24 mouse cellular contexts compared by ENCODE assay signal in the genomic region with DNA sequence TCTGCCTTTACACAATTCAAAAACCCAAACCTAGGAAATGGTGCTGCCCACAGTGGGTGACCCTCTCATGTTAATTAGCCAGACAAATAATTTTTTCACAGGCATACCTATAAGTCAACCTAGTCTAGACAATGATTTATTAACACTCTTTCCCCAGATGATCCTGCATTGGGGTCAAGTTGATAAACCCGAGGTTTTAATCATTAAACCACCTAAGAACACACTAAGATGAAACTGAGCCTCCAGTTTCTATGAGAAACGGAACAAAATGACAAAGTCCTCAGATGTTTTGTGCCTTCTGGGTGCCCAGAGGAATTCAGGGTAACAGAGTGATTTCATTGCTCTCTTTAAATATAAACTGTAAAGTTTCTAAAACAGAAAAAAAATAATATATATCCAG. TPM values are rescaled to one million over a fixed set of nuclear protein-coding genes. Genes with fewer than 3 reads are reported as not detected.
DNase-seq lines count a peak whose midpoint lies in the region; ATAC-seq lines count a peak whose summit lies in the region.
"Had no signal": no experiment of that assay in that cellular context is flagged by ENCODE, and none has a peak within 500 bp of the region (broad histone marks: within the 10 kb centered on the region; RNA-seq: fewer than 3 reads in every experiment).

No protein-coding gene starts in this region.

- H3K9me3 ChIP-seq in kidney, embryonic 16.5 days (ENCODE audit: low read length): peaks cover 5% of the 10 kb centered on the region
- 0 out of 2 replicates have a peak, but pooled peaks cover 5% of the 10 kb centered on the region for H3K9me3 ChIP-seq in kidney, embryonic 15.5 days (replicated peaks)
- H3K9me3 ChIP-seq: forebrain, embryonic 13.5 days; forebrain, embryonic 15.5 days had no signal

- H3K4me1 ChIP-seq in kidney, embryonic 16.5 days (ENCODE audit: insufficient read depth, low read length): no peaks in the 10 kb centered on the region
- H3K4me1 ChIP-seq in kidney, embryonic 15.5 days: no peaks in the 10 kb centered on the region
- H3K4me1 ChIP-seq: embryonic facial prominence, embryonic 10.5 days; embryonic facial prominence, embryonic 12.5 days; forebrain, embryonic 13.5 days; forebrain, embryonic 15.5 days had no signal

- H3K9ac ChIP-seq in kidney, embryonic 16.5 days (replicated peaks; ENCODE audit: low read length): no peak overlapping the region
- no peak overlapping the region for H3K9ac ChIP-seq in kidney, embryonic 15.5 days
- H3K9ac ChIP-seq: embryonic facial prominence, embryonic 12.5 days; forebrain, embryonic 13.5 days; forebrain, embryonic 15.5 days had no signal

- no peak overlapping the region for H3K4me2 ChIP-seq in kidney, embryonic 16.5 days (replicated peaks; ENCODE audit: low read depth, low read length)
- no peak overlapping the region for H3K4me2 ChIP-seq in kidney, embryonic 15.5 days
- H3K4me2 ChIP-seq: embryonic facial prominence, embryonic 12.5 days; forebrain, embryonic 13.5 days; forebrain, embryonic 15.5 days had no signal

- peak; percentile 9 for DNase-seq in kidney, adult 11 months
- DNase-seq in kidney, adult 8-10 months: peak; percentile 13 to 45
- DNase-seq in kidney, postnatal 14 days: peak; percentile 16
- DNase-seq in kidney, adult 18-20 months: no peak
- DNase-seq: adrenal gland, adult 8-10 months; adrenal gland, postnatal 14 days; adrenal gland, postnatal 36 days; B cell, adult 2 months; cerebellum, adult 11-12 months; cerebellum, adult 2 months; cerebellum, adult 9-10 months; cerebellum, postnatal 10 days; cerebellum, postnatal 25 days had no signal

- no peak overlapping the region for H3K27ac ChIP-seq in kidney, embryonic 16.5 days (ENCODE audit: low read length)
- H3K27ac ChIP-seq in kidney, embryonic 15.5 days: no peak overlapping the region
- H3K27ac ChIP-seq: embryonic facial prominence, embryonic 10.5 days; embryonic facial prominence, embryonic 12.5 days; forebrain, embryonic 13.5 days; forebrain, embryonic 15.5 days had no signal

- no peaks in the 10 kb centered on the region for H3K27me3 ChIP-seq in kidney, embryonic 16.5 days (ENCODE audit: insufficient read depth, low read length)
- no peaks in the 10 kb centered on the region for H3K27me3 ChIP-seq in kidney, embryonic 15.5 days
- H3K27me3 ChIP-seq: CH12.LX; embryonic facial prominence, embryonic 12.5 days; forebrain, embryonic 13.5 days; forebrain, embryonic 15.5 days; Patski had no signal

- ATAC-seq in kidney, embryonic 16.5 days (ENCODE audit: low FRiP score, low TSS enrichment): no peak
- no peak for ATAC-seq in kidney, embryonic 15.5 days (replicated peaks; ENCODE audit: low FRiP score)
- ATAC-seq: activated CD4-positive, CD25-positive, alpha-beta regulatory T cell, adult 4 months; CD4-positive, CD25-positive, alpha-beta regulatory T cell, adult 4 months; forebrain, embryonic 13.5 days; forebrain, embryonic 15.5 days; Patski had no signal

- 62% methylated on average over 2 of the region's 2 CpGs for WGBS in kidney, embryonic 16.5 days
- 67% methylated on average over 2 of the region's 2 CpGs for WGBS in kidney, embryonic 15.5 days

- no peak overlapping the region for H3K4me3 ChIP-seq in kidney, embryonic 16.5 days (ENCODE audit: low read length)
- H3K4me3 ChIP-seq in kidney, embryonic 15.5 days (replicated peaks): no peak overlapping the region
- H3K4me3 ChIP-seq: embryonic facial prominence, embryonic 10.5 days; embryonic facial prominence, embryonic 12.5 days; forebrain, embryonic 13.5 days; forebrain, embryonic 15.5 days had no signal

- H3K36me3 ChIP-seq in kidney, embryonic 16.5 days (ENCODE audit: insufficient read depth, low read length): no peaks in the 10 kb centered on the region
- H3K36me3 ChIP-seq in kidney, embryonic 15.5 days: no peaks in the 10 kb centered on the region
- H3K36me3 ChIP-seq: embryonic facial prominence, embryonic 10.5 days; embryonic facial prominence, embryonic 12.5 days; forebrain, embryonic 15.5 days; G1E had no signal

RNA-seq across cellular contexts. Expression of a gene that starts 18.5 kb away (rescaled TPM):
- 0.41 and 0.59 TPM in 2 replicates for polyA plus RNA-seq in kidney, embryonic 16.5 days (2015; fragmentation: Nextera tagmentation; extraction: Ambion mirVana)
- 0.49 and 0.52 TPM in 2 replicates for polyA plus RNA-seq in kidney, embryonic 15.5 days (2015; fragmentation: Nextera tagmentation; extraction: Ambion mirVana)
- polyA plus RNA-seq: CD4-positive, CD25-positive, alpha-beta regulatory T cell, adult 4 months; G1E; Patski had no signal
